Mouse (Mus musculus): ENCODE measurements around the gene Gm20721.
A peak's percentile ranks its signal among the peaks of the same experiment; 100 is the strongest.

The Gm20721 gene

DNA sequence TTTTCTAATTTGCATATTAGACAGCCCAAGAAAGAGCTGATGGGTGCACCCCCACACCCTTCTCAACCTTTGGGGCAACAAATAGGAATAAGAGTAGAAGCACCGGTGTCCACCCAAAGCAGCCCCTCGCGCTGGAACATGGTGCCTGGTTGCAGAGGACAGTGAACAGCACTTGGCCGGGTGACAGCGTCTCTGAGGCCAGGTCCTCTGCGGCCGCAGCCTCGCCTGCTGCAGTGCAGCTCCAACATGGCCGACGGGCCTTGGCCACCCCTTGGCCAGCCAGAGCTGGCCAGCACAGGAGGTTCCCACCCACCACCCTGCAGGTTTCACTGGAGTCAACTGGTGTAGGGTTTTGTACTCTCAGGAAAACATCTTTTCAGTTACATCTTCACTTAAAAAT, 12.1 kb downstream of the Gm20721 start:
- peaks cover under 1% of the 10 kb centered on the region; the same call in 1 of the 2 replicates for H3K27me3 ChIP-seq (ENCODE audit: insufficient read depth, low read length)
- 0 out of 2 replicates have a peak overlapping the region, but pooled peaks have one; percentile 20 for H3K4me3 ChIP-seq (replicated peaks; ENCODE audit: low read length)
- TF ChIP-seq POU5F1 (IDR thresholded peaks at IDR 0.05; ENCODE audit: borderline replicate concordance, low read length) (no peak), NANOG (IDR thresholded peaks at IDR 0.05; ENCODE audit: borderline replicate concordance, low read length) (no peak), CTCF (conservative IDR thresholded peaks at IDR 0.05; ENCODE audit: low read length) (no peak)
- peaks cover 9% of the 10 kb centered on the region; the same call in 1 of the 2 replicates for H3K36me3 ChIP-seq (ENCODE audit: insufficient read depth, low read length)
- H3K9me3 ChIP-seq (ENCODE audit: low read length), result 0 out of 2 replicates have a peak, but pooled peaks cover 4% of the 10 kb centered on the region
- H3K4me1 ChIP-seq (replicated peaks; ENCODE audit: low read depth, low read length), result peaks cover 42% of the 10 kb centered on the region

DNA sequence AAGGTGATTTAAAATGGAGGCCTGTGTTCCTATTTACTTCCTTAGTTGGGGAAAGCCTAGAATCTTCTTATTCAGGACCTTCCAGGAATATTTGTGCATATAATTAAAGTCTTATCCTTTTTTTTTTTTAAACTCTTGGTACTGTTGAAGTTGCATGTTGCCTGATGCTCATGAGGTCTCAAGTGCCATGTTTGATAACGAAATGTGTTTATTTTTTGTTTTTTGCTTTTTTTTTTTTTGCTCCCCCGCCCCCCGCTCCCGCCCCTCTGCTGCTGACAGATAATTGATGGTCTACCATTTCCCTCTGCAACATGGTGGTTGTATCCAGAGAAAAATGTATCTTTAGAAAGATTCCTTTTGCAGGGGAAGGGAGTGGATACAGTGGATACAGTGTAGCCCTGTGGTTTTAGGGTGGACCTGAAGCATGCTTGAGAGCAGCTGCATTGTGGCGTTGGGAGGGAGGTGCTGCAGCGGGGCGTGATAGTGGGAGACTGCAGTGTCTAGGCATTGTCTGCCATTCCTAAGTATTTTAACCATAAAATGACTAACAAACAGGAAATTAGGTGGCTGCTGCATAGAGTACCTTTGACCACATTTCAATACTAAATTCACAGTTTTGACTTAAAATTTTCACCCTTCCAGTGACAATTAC, 13.1 kb downstream of the Gm20721 start:
- peaks cover 42% of the 10 kb centered on the region for H3K4me1 ChIP-seq (replicated peaks; ENCODE audit: low read depth, low read length)
- TF ChIP-seq CTCF (conservative IDR thresholded peaks at IDR 0.05; ENCODE audit: low read length), result no peak
- no peak for TF ChIP-seq NANOG (IDR thresholded peaks at IDR 0.05; ENCODE audit: borderline replicate concordance, low read length)
- no peak for TF ChIP-seq POU5F1 (IDR thresholded peaks at IDR 0.05; ENCODE audit: borderline replicate concordance, low read length)
- no peaks in the 10 kb centered on the region for H3K9me3 ChIP-seq (ENCODE audit: low read length)
- peaks cover 11% of the 10 kb centered on the region for H3K27me3 ChIP-seq (ENCODE audit: insufficient read depth, low read length)
- H3K36me3 ChIP-seq (ENCODE audit: insufficient read depth, low read length), result peaks cover 9% of the 10 kb centered on the region; the same call in 1 of the 2 replicates
- H3K4me3 ChIP-seq (replicated peaks; ENCODE audit: low read length), result no peak overlapping the region

DNA sequence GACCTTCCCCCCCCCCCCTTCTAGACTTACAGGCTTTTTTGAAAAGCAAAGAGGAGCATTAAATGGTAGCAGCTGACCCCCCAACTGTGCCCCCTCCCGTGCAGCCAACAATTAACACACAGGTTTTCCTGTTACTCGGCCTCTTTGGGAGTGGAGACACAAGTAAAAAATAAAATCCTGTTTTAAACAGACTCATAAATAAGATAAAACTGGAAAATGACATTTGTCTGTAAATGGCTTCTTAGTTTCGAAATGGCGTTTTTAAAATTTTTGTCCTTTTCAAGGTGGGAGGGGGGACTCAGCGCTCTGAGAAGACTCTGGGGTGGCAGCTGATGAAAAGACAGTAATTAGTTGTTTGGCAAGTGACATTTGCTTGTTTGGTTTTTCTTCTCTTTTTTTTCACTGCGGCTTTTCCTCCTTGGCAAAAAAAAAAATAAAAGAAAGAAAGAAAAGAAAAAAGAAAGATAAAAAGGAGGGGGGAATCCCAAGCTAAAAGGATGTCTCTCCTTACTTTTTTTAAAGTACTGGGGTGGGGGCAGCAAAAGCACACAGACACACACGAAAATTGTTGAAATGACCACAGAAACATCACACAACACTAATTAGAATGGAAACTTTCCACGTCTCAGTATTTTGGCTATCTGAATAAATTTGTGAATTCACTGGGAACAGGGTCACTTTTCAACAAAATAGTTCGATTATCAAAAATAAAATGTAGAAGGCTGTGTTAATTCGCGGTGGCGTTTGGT, 15.1 kb downstream of the Gm20721 start:
- no peaks in the 10 kb centered on the region for H3K9me3 ChIP-seq (ENCODE audit: low read length)
- peaks cover 54% of the 10 kb centered on the region for H3K4me1 ChIP-seq (replicated peaks; ENCODE audit: low read depth, low read length)
- TF ChIP-seq CTCF (conservative IDR thresholded peaks at IDR 0.05; ENCODE audit: low read length) (no peak), NANOG (IDR thresholded peaks at IDR 0.05; ENCODE audit: borderline replicate concordance, low read length) (no peak)
- H3K4me3 ChIP-seq (replicated peaks; ENCODE audit: low read length), result peak overlapping the region; percentile 86
- peaks cover 6% of the 10 kb centered on the region; the same call in 1 of the 2 replicates for H3K36me3 ChIP-seq (ENCODE audit: insufficient read depth, low read length)
- H3K27me3 ChIP-seq (ENCODE audit: insufficient read depth, low read length), result peaks cover 30% of the 10 kb centered on the region

DNA sequence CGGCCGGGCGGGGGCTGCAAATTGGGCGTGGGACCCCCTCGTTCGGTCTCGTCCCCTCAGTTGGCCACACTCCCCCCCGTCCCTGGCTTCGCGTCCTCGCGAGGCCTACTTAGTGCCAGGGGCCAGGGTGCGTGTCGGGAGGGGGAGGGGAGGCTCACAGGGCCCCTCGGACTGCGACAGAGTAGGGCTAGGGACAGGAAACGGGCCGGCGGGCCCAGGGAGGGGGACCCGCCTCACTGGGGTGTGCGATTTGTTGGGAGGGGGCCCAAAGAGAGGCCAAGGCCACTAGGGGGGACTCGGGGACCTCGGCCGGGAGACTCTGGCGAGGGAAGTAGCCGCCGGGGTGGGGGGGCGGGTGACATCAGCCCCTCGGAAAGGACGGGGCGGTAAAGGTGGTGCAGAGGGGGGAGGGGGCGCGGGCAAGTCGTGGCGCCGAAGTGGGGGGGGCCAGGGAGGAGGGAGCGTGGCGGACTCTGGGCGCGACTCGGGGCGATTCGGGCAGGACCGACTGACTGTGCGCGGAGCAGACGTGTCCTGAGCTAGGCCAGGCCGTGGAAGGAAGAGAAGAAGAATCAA, 15.8 kb downstream of the Gm20721 start:
- H3K9me3 ChIP-seq (ENCODE audit: low read length), result no peaks in the 10 kb centered on the region
- H3K4me1 ChIP-seq (replicated peaks; ENCODE audit: low read depth, low read length), result peaks cover 55% of the 10 kb centered on the region
- TF ChIP-seq CTCF (conservative IDR thresholded peaks at IDR 0.05; ENCODE audit: low read length) (no peak), POU5F1 (IDR thresholded peaks at IDR 0.05; ENCODE audit: borderline replicate concordance, low read length) (no peak), NANOG (IDR thresholded peaks at IDR 0.05; ENCODE audit: borderline replicate concordance, low read length) (no peak)
- H3K27me3 ChIP-seq (ENCODE audit: insufficient read depth, low read length), result peaks cover 37% of the 10 kb centered on the region
- H3K36me3 ChIP-seq (ENCODE audit: insufficient read depth, low read length), result peaks cover 4% of the 10 kb centered on the region; the same call in 1 of the 2 replicates
- H3K4me3 ChIP-seq (replicated peaks; ENCODE audit: low read length), result peak overlapping the region; percentile 86

DNA sequence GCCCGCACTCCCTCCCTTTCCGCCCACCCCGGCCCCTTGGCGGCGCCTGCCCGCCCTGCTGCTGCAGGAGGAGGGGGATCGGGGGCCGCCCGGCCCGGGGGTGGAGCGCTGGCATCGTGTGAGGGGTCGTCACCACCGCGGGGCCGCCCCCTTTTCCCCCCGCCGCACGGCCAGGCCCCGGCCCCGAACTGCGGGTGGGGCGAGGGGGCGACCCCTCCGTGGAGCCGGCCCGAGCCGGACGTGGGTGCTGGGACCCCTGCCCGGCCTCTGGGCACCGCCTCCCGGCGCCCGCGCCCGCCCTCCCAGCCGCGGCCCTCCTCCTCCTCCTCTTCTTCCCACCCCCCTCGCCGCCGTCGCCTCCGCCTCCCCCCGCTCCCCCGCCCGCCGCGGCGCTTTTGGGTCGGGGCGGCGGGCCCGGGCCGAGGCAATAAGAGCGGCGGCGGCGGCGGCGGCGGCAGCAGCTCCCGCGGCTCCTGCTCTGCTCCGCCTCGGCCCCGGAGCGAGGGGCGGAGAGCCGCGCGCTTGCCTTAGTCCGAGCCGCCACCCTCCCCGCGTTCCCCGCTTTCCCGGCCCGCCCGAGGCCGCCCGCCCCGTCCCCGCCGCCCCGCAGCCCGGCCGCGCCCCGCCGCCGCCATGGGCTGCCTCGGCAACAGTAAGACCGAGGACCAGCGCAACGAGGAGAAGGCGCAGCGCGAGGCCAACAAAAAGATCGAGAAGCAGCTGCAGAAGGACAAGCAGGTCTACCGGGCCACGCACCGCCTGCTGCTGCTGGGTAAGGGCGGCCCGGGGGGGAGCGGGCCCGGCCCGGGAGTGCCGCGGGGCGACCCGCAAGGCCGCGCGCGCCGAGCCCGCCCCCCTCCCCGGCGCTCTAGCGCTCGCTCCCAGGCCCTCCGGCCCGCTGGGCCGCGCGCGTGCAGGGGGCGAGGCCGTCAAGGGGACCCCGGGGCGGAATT, 16.6 kb downstream of the Gm20721 start:
- Histone ChIP-seq H3K36me3 (ENCODE audit: insufficient read depth, low read length) (peaks cover 3% of the 10 kb centered on the region; the same call in 1 of the 2 replicates), H3K4me1 (replicated peaks; ENCODE audit: low read depth, low read length) (peaks cover 53% of the 10 kb centered on the region), H3K4me3 (replicated peaks; ENCODE audit: low read length) (peak overlapping the region; percentile 86), H3K9me3 (ENCODE audit: low read length) (no peaks in the 10 kb centered on the region), H3K27me3 (ENCODE audit: insufficient read depth, low read length) (peaks cover 44% of the 10 kb centered on the region)
- TF ChIP-seq NANOG (IDR thresholded peaks at IDR 0.05; ENCODE audit: borderline replicate concordance, low read length) (no peak), POU5F1 (IDR thresholded peaks at IDR 0.05; ENCODE audit: borderline replicate concordance, low read length) (no peak), CTCF (conservative IDR thresholded peaks at IDR 0.05; ENCODE audit: low read length) (no peak)

DNA sequence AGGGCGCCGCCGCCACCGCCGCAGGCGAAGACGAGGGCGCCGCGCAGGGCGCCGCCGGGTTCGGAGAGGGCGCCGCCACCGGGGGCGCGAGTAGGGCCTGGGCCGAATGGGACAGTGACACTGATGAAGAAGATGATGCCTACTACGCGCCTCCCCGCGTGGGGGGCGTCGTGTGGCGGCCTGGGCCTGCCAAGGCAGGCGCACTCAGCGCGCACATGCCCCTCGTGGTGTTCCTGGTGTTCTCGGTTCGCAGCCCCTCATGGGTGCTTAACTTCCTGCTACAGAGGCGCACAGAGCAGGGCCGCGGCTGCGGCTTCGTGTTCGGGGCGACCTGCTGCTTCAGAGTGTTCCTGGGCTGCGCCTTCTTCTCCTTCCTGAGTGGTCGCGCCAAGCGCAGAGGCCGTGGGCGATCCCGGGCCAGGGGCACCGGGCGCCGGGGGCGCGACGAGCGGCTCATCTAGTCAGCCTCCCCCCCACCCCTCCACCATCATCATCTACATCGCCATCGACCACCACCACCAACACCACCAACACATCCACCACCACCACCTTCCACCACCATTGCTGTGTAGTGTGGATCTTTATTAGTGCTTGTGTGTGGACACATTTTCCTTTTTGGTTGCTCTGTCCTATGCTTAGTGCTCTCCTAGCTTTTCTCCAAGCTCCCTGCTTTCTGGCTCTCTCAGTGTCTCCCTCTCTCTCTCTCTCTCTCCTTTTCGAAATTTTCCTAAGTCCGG, 17.4 kb downstream of the Gm20721 start:
- Histone ChIP-seq H3K9me3 (ENCODE audit: low read length) (no peaks in the 10 kb centered on the region), H3K27me3 (ENCODE audit: insufficient read depth, low read length) (peaks cover 48% of the 10 kb centered on the region), H3K4me3 (replicated peaks; ENCODE audit: low read length) (peak overlapping the region; percentile 86), H3K36me3 (ENCODE audit: insufficient read depth, low read length) (peaks cover 4% of the 10 kb centered on the region; the same call in 1 of the 2 replicates), H3K4me1 (replicated peaks; ENCODE audit: low read depth, low read length) (peaks cover 44% of the 10 kb centered on the region)
- TF ChIP-seq NANOG (IDR thresholded peaks at IDR 0.05; ENCODE audit: borderline replicate concordance, low read length) (no peak), POU5F1 (IDR thresholded peaks at IDR 0.05; ENCODE audit: borderline replicate concordance, low read length) (no peak), CTCF (conservative IDR thresholded peaks at IDR 0.05; ENCODE audit: low read length) (no peak)

DNA sequence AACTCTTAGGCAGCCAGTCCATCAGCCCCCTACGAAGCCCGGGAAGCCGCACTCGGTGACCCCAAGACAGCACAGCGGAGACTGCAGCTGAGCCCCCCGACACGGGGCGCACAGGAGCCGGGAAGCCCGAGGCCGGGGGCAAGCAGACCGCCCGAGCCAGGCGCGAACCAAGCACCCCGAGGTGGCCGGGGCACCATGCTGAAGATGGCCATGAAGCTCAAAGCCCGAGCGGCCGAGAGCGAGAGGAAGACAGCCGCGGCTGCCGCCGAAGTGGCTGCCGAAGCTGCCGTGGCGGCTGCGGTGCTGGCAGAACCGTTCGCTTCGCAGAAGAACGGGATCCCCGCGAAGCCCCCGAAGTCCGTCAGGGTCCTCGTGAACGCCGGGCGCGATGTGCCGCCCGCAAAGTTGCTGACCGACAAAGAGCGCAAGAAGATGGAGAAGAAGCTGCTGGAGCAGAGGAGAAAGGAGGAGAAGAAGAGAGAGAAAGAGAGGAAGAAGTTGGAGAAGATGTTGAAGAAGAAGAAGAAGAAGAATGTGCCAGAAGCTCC, 18.1 kb downstream of the Gm20721 start:
- Histone ChIP-seq H3K4me1 (replicated peaks; ENCODE audit: low read depth, low read length) (peaks cover 38% of the 10 kb centered on the region), H3K36me3 (ENCODE audit: insufficient read depth, low read length) (peaks cover 10% of the 10 kb centered on the region), H3K4me3 (replicated peaks; ENCODE audit: low read length) (peak overlapping the region; percentile 86), H3K27me3 (ENCODE audit: insufficient read depth, low read length) (peaks cover 53% of the 10 kb centered on the region), H3K9me3 (ENCODE audit: low read length) (no peaks in the 10 kb centered on the region)
- no peak for TF ChIP-seq CTCF (conservative IDR thresholded peaks at IDR 0.05; ENCODE audit: low read length)
- TF ChIP-seq POU5F1 (IDR thresholded peaks at IDR 0.05; ENCODE audit: borderline replicate concordance, low read length), result no peak
- no peak for TF ChIP-seq NANOG (IDR thresholded peaks at IDR 0.05; ENCODE audit: borderline replicate concordance, low read length)

All from E14TG2a.4 (cell line).